Mouse (Mus musculus) C2C12 (cell line): Measurements from ENCODE around the gene Nol9. TPM values are rescaled to one million over a fixed set of nuclear protein-coding genes. Genes with fewer than 3 reads are reported as not detected.

Source experiments
- H3K27me3 ChIP-seq: one replicate; pipeline ENCODE4 v1.6.1; 2011; ENCODE audit not compliant: control insufficient read depth, insufficient read depth, insufficient read length
- H3K36me3 ChIP-seq: one replicate; pipeline ENCODE4 v1.6.1; 2011; ENCODE audit not compliant: control insufficient read depth, insufficient read depth
- H3K4me3 ChIP-seq: one replicate; pipeline ENCODE4 v1.5.1; 2011; ENCODE audit warnings: mild to moderate bottlenecking, control low read depth; ENCODE audit not compliant: poor library complexity, insufficient read depth, severe bottlenecking
- H3K79me2 ChIP-seq: one replicate; pipeline ENCODE4 v1.6.1; 2011; ENCODE audit not compliant: control insufficient read depth, insufficient read depth
- H3K79me3 ChIP-seq: one replicate; pipeline ENCODE4 v1.6.1; 2011; ENCODE audit warnings: low read depth, control low read depth
- H3ac ChIP-seq: one replicate; pipeline ENCODE3; 2011; ENCODE audit warnings: low read depth; ENCODE audit not compliant: control insufficient read depth, insufficient read length
- CEBPB ChIP-seq: IDR thresholded peaks from one replicate; pipeline ENCODE4 v1.6.1; 2011; ENCODE audit warnings: low read depth, mild to moderate bottlenecking, control low read depth, moderate library complexity
- CTCF ChIP-seq: IDR thresholded peaks from one replicate; pipeline ENCODE4 v1.5.1; 2011; ENCODE audit not compliant: control insufficient read depth, insufficient read depth, insufficient read length
- FOSL1 ChIP-seq: IDR thresholded peaks from one replicate; pipeline ENCODE4 v1.8.0; 2011; ENCODE audit warnings: mild to moderate bottlenecking, low read length; ENCODE audit not compliant: poor library complexity, insufficient read depth, severe bottlenecking
- MAX ChIP-seq: IDR thresholded peaks from one replicate; pipeline ENCODE4 v1.6.1; 2011; ENCODE audit warnings: mild to moderate bottlenecking, control low read depth
- MYOD1 ChIP-seq: IDR thresholded peaks from one replicate; pipeline ENCODE4 v1.6.1; 2011; ENCODE audit warnings: low read depth; ENCODE audit not compliant: control insufficient read depth, insufficient read length
- MYOG ChIP-seq: IDR thresholded peaks from one replicate; pipeline ENCODE4 v1.6.1; 2011; ENCODE audit not compliant: control insufficient read depth, insufficient read length; ENCODE audit errors: extremely low read depth
- USF1 ChIP-seq: IDR thresholded peaks from one replicate; pipeline ENCODE4 v1.6.1; 2011; ENCODE audit warnings: low read depth, mild to moderate bottlenecking, control low read depth, moderate library complexity
- polyA plus RNA-seq: library from polyadenylated mRNA; unstranded; fragments of >200 nt; fragmentation: generic; extraction: Trizol; gene quantifications from one replicate; pipeline ENCODE4 v1.2.1, GENCODE M21; 2012; ENCODE audit warnings: missing spikeins

Gene Nol9
- polyA plus RNA-seq, 1 experiment = 39.7 TPM

GRCm38 (mm10) chr4:152084616-152085015 lies 45.5 kb downstream of the Nol9 start:
- peaks cover 11% of the 10 kb centered on the region for H3K79me2 ChIP-seq
- H3ac ChIP-seq = no peak overlapping the region
- H3K79me3 ChIP-seq = no peaks in the 10 kb centered on the region
- H3K27me3 ChIP-seq = no peaks in the 10 kb centered on the region
- H3K4me3 ChIP-seq = no peak overlapping the region
- H3K36me3 ChIP-seq = no peaks in the 10 kb centered on the region
- TF ChIP-seq MYOG (no peak), MAX (no peak), MYOD1 (no peak), USF1 (no peak), CEBPB (no peak), CTCF (no peak), FOSL1 (no peak)

GRCm38 (mm10) chr4:152086505-152087210 lies 47.5 kb downstream of the Nol9 start:
- no peaks in the 10 kb centered on the region for H3K27me3 ChIP-seq
- no peaks in the 10 kb centered on the region for H3K36me3 ChIP-seq
- H3K4me3 ChIP-seq = peak overlapping the region; percentile 42
- no peaks in the 10 kb centered on the region for H3K79me3 ChIP-seq
- TF ChIP-seq MAX (no peak), MYOD1 (no peak), CTCF (no peak), CEBPB (no peak), USF1 (no peak), FOSL1 (no peak), MYOG (no peak)
- H3K79me2 ChIP-seq = peaks cover 11% of the 10 kb centered on the region
- peak overlapping the region; percentile 75 for H3ac ChIP-seq

- Histone ChIP-seq H3ac (peak overlapping the region; percentile 72), H3K4me3 (peak overlapping the region; percentile 42), H3K79me3 (no peaks in the 10 kb centered on the region), H3K79me2 (peaks cover 11% of the 10 kb centered on the region), H3K36me3 (no peaks in the 10 kb centered on the region), H3K27me3 (no peaks in the 10 kb centered on the region)
- TF ChIP-seq USF1 (no peak), CTCF (no peak), CEBPB (no peak), MYOD1 (no peak), MAX (no peak), FOSL1 (no peak), MYOG (no peak)
Measured at GRCm38 (mm10) chr4:152087211-152088081, 48.3 kb downstream of the Nol9 start.

DNA sequence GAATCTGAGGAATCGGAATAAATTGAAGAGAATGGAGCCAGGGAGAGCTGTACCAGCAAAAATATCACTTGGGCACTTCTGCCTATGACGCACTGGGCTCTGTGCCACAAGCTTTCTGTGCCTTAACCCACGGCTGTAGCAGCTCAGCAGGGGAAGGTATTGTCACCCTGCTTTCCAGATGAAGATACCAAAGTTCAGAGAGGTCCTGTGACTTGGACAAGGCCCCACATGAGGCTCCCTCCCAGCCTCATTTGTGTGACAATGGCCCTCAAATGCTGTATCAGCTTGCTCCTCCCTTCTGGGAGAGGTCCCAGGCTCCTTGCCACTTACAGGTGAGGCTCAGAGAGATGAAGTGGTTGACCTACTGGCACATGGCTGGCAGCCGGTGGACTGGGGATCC lies 49.0 kb downstream of the Nol9 start:
- TF ChIP-seq USF1 = no peak
- TF ChIP-seq CTCF = no peak
- no peak for TF ChIP-seq MYOD1
- no peak for TF ChIP-seq FOSL1
- no peak for TF ChIP-seq MAX
- TF ChIP-seq MYOG = no peak
- no peak for TF ChIP-seq CEBPB
- Histone ChIP-seq H3K36me3 (no peaks in the 10 kb centered on the region), H3K27me3 (no peaks in the 10 kb centered on the region), H3K4me3 (no peak overlapping the region), H3K79me2 (peaks cover 11% of the 10 kb centered on the region), H3K79me3 (no peaks in the 10 kb centered on the region), H3ac (no peak overlapping the region)

GRCm38 (mm10) chr4:152088556-152089120 lies 49.5 kb downstream of the Nol9 start:
- no peak overlapping the region for H3K4me3 ChIP-seq
- H3K79me2 ChIP-seq = peaks cover 11% of the 10 kb centered on the region
- H3ac ChIP-seq = no peak overlapping the region
- H3K27me3 ChIP-seq = no peaks in the 10 kb centered on the region
- no peak for TF ChIP-seq MYOG
- no peak for TF ChIP-seq MYOD1
- TF ChIP-seq FOSL1 = no peak
- no peak for TF ChIP-seq CEBPB
- H3K36me3 ChIP-seq = no peaks in the 10 kb centered on the region
- no peaks in the 10 kb centered on the region for H3K79me3 ChIP-seq
